Mouse (Mus musculus) ovary, postnatal 10 days (tissue): Measurements from ENCODE around the gene Scrt2.

ENCODE experiments used
- DNase-seq: peaks from one replicate; pipeline ENCODE4 v3.0.0; 2022; ENCODE audit warnings: low spot score

Gene Scrt2

DNA sequence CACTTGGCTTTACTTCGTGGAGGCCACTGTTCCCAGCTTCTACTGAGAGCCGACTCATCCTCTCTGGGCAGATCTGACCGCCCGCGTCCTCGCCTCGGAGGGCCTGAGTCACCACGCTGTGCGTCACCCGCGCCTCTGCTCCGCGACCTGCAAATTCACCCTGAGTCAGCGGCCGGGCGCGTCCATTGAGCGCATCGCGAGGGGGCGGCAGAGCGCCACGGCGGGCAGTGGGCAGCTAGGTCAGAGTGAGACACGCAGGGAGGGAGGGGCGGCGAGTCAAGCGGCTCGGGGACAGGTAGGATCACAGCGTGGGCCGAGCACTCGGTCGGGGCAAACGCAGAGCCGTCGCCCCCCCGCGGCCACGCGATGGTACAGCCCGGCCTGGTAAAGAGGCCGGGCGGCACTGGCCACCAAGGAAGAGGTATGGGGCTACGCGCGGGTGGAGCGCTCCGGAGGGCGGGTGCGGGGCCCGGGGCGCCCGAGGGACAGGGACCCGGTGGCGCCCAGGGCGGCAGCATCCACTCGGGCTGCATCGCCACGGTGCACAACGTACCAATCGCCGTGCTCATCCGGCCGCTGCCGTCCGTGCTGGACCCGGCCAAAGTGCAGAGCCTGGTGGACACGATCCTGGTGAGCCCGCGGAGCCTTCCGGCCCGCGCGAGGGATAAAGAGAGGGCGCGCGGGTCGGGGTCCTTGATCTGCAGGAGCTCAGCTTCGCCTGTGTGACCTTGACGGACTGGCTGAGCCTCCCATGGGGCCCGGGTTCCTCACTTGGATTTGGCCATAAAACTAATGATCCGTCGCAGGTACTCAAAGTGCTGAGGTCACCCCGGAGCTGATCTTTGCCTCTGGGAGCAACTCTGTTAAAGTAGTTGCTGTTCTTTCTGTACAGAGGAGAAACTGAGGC is 24.2 kb downstream of the Scrt2 start, which contains the start of gene Srxn1:
Srxn1 (plus strand) TSS at position 199 of the 907 bp plus-strand sequence.
- peak; percentile 63 for DNase-seq

DNA sequence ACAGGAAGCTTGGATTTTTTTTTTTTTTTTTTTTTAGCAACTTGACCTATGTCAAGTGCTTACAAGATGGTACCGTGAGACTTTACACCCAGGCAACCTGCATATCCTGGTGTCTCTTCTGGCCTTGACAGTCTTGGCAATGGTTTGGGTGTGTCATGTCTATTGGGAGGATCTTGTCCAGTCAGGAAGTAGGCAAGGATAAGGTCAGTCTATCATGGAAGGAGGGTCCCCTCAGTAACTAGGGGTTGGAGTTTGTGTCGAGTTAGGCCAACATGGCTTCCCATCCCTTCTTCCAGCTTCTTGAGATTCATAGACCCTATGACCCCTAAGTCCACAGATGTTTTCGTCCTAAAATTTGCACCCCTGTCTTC is 24.9 kb downstream of the Scrt2 start:
- no peak for DNase-seq

DNA sequence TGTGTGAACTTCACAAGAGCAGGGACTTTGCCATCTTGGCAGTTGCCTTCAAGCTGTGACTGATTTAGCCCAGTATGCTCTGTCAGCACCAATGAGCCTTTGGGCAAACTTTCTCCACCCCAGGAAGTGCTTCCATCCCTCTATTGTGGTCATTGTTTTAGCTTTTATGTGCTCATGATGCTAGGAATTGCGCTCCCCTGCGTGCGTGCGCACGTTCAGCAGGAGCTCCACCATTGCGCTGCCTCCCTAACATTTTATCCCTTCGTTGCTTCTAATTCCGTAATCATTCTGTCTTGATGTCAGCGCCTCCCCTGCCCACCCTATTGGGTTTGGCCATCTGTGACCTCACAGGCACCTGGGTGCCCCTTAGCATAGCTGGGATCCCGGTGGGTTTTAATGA is 25.3 kb downstream of the Scrt2 start:
- DNase-seq, result no peak

DNA sequence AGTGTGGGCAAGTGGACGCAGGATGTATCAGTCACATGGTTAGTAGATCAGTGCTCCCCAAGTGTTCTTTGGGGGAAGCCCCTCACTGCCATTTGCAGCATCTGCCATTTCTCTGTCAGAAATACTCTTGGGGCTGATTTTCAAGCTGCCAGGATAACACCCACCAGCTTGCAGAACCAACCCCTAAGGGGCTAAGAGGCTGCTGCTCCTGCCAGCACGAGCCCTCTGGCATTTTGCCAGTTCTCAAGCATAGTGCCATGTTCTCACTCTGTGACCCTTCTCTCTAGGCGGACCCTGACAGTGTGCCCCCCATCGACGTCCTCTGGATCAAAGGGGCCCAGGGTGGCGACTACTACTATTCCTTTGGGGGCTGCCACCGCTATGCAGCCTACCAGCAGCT is 27.4 kb downstream of the Scrt2 start:
- no peak for DNase-seq

DNA sequence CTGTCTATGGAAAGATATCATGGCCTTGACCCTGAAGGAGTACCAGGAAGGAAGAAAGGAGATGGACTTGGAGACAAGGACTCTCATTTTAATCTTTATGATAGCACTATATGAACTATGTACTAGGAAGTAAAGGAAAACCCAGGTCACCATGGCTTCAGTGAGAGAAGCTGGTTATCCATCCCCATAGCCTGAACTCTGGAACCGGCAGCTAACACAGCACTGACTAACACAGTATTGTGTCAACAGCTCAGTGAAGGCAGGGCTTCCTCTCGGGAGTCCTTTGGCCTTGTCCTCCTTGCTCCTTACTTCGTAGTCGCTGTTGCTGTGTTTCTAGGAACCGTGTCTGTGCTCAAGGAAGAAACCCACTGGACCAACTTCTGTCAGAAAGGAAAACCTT is 28.1 kb downstream of the Scrt2 start:
- DNase-seq, result no peak

DNA sequence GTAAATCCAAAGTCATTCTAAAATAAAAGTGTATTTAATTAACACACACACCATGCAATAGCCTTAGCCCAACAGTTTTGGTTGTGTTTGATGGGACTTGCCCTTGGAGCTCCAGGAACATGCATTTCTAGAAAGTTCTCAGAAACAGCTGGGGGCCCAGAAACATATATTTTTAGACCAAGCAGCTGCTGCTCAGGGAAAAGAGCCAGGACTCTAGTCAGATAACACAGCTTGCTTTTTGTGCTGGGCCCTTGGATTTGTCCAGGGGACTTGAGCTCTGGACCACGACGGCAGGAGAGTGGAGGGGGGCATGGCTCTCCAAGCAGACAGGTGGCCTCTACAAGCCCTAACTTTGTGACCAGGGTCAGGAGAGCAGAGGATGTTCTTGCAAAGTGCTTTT is 30.0 kb downstream of the Scrt2 start:
- no peak for DNase-seq

DNA sequence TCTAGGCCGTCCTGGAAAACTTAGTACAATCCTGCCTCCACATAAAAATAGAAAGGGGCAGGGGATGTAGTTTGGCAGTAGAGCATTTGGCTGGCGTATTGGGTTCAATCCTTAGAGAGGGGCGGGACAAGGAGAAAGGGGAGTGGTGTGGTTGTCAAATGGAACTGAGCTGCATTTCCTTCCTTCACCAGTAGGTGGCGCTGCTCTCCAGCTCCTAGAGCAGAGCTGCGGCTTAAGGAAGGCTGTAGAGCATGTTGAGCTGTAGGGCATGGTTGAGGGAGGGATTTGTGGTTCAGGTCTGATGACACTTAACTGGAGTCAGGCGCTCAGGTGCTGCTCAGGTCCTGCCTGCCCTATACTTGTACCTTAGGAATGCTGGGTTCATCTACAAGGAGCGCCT is 30.6 kb downstream of the Scrt2 start:
- peak; percentile 87 for DNase-seq

DNA sequence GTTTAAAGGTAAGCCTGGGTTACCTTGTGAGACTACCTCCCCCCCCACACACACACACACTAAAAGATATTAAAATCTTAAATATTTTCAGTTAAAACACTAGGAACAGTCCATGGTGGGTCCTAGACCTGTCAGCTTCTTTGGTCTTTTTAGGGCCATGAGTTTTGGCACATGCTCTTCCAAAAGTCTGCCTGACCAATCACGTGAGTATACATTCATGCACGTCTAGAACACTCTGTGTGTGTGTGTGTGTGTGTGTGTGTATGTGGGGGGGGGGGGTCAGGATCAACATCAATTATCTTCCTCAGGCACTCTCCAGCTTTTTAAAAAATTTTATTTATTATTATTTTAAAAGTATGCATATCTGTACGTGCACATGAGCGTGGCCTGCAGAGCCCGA is 31.2 kb downstream of the Scrt2 start:
- no peak for DNase-seq

DNA sequence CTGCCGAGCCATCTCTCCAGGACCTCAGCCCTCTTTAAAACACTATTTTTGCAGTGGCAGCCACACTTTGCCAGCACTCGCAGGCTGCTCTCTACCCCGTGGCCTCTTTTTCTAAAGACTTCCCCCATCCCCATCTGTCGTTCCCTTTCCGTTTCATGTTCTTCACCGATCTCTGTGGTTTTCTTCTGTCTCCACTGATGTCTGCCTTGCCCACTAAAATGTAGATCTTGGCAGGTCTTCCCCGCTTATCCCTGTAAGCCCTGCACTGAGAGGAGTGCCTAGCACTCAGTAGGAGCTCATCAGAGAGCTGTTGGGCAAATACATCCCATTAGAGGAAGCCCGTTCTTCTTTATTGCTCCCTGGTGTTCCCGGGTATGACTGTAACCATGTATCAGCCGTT is 31.6 kb downstream of the Scrt2 start:
- DNase-seq, result no peak

DNA sequence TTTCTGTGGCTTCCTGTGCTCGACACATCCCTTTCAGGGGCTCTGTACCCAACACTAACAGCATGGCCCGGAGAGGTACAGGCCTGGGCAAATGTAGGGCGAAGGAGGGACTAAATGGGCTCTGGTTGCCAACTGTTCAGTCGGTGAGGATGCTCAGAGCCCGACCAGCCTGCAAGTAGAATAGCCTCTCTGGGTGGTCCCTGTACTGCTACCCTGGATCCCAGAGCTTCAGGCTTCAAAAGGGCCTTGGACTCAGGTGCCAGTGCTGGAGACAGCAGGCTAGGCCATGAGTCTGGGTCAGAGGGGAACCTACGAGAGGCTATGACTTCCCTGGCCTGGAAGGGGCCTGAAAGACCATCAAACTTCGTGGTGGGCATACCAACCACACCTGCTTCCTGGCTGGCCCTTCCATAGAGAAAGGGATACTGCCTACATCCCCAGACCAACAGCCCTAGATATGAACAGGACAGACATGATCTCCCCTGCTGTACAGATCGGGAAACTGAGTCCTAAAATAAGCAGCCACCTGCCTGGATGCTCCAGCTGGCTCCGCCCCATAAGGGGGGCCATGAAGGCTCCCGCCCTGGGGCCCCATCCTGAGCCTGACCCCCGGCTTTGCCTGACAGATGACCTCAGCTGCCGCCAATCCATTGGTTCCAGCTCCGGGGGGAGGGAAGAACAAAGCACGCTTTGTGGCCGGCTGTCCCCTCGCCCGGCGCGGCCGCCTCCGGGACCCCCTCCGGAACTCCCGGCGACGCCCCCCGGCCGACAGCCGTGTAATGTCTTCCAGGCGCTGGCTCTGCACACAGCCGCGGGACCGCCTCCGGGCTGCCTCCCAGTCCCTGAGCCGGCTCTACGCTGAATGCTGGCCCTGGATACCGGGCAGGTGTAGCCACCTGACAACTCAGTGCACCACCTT is 33.0 kb downstream of the Scrt2 start:
- DNase-seq, result no peak

DNA sequence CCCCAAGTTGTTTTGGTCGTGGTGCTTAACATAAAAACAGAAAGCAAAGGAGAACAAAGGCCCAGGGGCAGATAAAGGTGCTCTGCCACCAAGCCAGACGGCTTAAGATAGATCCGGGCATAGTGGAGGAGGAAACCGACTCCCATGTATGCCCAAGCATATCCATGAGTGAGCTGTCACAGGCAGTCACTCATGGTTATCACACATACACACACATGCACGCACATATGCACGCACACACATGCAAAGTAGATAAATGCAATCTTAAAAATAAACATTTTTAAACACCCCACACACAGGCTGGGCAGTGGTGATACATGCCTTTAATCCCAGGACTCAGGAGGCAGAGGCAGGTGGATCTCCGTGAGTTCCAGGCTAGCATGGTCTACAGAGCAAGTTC is 36.4 kb downstream of the Scrt2 start:
- DNase-seq, result no peak

DNA sequence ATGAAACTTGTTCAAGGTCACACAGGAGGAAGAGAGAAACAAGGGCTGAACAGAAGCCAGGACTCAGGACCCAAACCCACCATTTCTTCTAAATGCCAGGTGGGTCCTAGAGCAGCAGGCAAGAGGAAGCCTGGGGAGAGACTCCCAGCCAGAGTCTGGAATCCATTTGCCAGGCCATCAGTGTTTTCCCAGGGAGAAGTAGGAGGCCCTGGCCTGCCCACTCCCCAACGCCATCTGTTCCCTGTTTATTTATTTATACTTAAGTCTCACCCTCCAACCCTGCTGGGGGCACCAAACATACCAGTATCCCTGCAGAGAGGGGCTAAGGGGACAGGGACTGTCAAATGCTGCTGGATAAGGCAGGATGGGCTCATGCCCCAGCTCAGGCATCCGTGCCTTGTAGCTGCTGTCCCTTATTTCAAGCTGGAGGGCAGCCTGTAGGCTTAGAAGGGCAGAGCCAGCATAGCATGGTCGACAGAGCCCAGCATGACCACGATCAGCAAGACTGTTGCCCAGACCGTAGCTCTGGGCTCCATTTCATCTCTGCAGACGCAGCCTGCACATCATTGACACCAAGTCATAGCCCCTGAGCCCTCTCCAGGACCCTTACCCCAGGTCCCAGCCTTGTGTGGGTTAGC is 38.0 kb downstream of the Scrt2 start:
- DNase-seq, result no peak

DNA sequence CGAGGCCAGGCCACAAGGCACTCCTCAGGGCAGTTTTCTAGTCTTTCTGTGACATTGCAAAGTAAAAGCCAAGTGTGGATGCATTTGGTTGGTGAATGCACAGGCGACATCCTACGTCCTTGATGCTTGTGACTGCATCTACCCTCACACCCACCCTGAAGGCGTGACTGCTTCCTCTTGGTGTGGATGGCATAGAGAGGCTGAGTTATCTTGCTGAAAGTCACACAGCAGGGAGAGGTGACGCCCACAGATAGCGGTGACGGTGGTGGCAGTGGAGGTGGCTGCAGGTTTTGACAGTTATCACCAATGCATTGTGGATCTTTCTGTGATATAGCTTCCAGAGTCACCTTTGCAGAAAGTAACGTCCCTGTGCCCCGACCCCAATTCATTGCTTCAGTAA is 41.6 kb downstream of the Scrt2 start:
- DNase-seq, result no peak

DNA sequence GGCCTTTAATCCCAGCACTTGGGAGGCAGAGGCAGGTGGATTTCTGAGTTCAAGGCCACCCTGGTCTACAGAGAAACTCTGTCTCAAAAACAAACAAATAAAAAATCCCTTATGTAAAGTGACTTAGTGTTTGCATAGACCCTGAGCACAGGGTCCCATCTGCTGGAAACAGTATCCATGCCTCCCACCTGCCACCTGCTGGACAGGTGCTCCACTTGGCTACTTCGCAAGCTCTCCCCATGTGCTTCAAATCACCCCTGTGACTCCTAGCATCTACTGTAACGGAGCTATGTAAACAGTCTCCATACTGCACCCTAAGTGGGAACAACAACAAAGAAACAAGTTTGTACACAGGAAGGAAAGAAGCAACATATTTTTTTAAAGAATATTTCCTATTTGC is 47.3 kb downstream of the Scrt2 start:
- no peak for DNase-seq

DNA sequence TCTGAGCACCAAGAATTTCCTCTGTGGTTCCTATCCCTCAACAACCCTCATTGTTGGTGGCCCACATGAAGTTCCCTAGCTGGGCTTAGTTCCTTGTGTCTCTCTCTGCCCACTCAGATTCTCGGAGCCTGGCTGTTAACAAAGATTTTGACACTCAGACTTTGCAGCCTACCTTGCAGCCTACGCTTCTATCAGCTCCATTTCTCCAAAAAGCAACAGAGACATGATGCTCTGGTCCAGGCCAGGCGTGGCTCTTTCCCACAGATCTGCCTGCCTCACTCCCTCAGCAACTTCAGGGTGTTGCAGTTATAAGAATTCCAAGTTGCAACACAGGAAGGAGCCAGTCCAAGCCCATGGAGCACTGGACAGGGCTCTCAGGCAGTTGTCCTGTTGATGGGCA is 48.4 kb downstream of the Scrt2 start:
- DNase-seq, result no peak

DNA sequence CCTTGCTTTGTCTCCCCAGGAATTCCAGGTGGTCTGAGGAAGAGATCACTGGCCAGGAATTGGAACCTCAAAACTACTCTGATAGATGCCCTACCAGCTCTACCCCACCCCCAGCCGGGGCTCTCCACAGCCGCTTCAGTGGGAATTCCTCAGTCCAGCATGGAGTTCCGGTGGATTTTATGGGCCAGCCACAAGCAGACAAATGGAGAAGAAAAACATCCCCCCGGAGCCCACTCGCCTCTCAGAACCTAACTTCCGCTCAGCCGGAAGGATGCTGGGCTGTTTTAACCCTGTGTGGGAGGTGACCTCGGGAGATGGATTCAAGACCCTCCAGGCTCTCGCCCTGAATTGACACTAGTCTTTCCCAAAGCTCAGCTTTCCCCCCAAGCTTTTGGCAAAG is 50.7 kb downstream of the Scrt2 start:
- DNase-seq, result no peak

DNA sequence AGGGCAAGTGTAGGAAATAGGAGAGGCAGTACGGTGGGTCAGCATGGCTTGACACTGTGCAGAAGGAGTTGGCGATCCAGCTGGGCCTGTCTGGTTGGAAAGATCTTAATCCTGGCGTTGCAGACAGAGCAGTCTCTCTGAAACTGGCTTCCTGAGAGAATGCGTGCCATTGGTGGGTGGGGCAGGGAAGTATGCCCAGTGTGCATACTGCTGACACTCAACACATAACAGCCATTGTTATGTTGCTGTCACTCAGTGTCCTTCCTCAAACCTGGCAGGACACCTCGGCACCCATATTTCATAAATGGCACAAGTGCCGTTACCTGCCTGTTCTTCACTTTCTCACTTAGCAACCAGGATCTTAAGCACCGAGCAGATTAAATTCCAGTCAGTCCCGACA is 51.4 kb downstream of the Scrt2 start:
- no peak for DNase-seq

DNA sequence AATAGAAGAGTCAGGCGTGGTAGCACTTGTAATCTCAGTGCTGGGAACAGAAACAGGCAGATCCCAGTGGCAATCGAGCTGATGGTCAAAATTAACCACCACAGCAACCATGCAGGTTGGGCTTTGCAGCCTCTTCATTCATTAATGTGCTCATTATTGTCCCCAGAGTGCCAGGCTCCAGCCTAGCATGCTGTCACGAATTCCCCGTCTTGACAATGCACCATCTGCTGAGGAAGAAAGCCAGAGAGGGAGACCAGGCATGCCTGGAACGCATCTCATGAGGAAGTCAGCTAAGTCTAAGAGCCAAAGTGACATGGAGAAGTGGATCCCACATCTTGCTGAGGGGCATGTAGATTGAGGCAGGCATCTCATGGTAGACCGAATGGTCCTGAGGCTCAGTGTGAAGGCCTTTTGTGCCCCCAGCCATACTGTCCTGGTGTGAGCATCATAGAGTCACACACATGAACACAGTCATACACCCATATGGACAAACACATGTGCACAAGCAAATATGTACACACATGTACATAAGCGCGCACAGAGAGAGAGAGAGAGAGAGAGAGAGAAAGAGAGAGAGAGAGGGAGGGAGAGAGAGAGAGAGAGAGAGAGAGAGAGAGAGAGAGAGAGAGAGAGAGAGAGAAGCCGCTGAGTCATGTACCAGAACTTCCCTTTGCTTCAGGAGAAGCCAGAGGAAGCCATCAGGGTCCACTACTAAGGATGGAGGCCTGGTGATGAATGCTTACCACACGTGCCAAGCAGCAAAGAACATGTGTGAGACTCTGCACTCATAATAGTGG is 58.1 kb downstream of the Scrt2 start:
- no peak for DNase-seq

DNA sequence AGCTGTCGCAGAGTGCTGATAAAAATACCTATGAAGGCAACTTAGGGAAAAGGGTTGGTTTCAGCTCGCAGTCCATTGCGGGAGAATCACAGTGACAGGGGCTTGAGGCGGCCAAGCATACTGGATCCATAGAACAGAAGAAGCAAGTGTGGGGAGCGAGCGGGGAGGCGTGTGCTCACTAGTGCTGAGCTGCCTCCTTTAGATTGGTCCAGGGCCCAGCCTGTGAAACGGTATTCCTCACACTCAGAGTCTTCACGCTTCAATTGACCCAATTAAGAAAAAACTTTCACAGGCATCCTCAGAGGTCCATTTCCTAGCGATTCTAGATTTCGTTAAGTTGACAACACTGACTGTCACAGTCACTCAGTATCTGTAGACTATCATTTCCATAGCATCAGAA is 59.6 kb downstream of the Scrt2 start:
- no peak for DNase-seq

DNA sequence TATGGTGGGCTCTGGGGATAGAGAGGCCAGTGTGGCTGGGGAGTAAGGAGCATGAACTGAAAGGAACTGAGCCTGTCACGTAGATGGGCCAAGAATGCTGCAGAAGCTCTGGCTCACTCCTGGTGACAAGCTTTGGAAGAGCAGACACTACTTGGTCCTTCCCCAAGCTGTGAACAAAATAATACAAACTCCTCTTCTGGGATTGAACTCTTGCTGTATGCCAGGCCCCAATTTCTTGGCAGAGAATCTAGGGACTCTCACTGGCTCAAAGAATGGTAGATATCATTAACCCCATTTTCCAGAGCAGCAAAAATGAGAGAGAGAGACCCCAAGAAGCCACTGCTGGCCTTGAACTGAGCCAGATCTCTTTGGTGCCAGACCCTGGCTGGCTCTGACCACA is 60.2 kb downstream of the Scrt2 start:
- no peak for DNase-seq

DNA sequence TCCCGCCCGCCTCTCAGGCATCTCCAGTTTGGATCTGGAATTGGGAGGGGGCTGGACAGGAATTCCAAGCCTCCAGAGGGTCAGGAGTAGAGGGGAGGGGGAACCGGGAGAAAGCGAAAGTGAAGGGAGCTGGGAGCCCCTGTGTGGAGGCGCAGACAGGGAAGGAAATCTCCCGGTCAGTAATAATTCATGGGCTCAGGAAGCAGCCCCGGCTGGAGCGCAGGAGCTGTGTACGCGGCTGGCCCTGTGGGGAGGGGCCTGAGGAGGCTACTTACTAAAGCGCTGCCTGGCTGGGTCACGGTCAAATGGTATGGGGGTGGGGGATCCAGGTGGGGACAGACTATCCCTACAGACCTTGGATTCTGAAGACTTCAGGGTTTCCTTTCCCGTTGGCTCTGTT is 60.7 kb downstream of the Scrt2 start:
- no peak for DNase-seq

DNA sequence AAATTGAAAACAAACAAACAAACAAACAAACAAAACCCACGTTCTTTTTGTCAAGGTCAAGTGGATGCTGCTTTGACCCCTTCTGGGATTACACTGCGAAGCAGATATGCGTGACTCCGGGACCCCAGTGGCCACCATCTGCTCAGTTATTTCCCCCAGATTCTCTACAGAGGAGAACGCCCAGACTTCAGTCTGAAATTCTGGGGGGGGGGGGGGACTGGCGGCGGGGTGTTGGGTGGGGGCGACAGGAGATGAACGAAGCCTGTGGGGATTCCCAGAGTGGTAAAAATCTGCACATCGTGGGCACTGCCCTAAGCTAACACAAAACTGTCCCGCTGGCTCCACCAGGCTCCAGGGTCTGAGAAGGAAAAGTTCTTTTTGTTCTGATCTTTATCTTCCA is 61.2 kb downstream of the Scrt2 start:
- DNase-seq, result no peak
